Mouse (Mus musculus) thymus, postnatal 10 days (tissue): ENCODE measurements around the gene Golt1b.
A peak's percentile ranks its signal among the peaks of the same experiment; 100 is the strongest.

ENCODE experiments used
- DNase-seq, 2 experiments: peaks; one replicate each; pipeline ENCODE4 v3.0.0; 2021; ENCODE audit warnings: low spot score in 2 of 2

Gene Golt1b

DNA sequence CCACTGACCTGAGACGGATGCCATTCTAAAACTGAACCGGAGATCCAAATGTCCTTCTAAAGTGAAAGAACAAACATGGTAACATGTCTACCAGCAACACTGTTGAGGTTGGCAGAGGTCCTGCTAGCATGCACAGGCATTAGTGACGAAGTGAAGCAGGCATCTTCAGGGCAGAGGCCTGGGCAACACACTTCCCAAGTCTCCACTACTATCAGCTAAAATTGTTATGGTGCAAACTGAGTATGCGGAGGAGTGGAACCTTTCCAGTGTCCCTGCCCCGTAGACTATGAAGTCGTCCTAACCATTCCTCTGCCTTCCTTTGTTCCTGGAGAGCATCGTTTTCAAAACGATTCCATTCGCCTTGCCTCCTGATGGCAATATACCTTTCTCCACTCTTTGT lies 2.5 kb upstream of the Golt1b start:
- no peak for DNase-seq

DNA sequence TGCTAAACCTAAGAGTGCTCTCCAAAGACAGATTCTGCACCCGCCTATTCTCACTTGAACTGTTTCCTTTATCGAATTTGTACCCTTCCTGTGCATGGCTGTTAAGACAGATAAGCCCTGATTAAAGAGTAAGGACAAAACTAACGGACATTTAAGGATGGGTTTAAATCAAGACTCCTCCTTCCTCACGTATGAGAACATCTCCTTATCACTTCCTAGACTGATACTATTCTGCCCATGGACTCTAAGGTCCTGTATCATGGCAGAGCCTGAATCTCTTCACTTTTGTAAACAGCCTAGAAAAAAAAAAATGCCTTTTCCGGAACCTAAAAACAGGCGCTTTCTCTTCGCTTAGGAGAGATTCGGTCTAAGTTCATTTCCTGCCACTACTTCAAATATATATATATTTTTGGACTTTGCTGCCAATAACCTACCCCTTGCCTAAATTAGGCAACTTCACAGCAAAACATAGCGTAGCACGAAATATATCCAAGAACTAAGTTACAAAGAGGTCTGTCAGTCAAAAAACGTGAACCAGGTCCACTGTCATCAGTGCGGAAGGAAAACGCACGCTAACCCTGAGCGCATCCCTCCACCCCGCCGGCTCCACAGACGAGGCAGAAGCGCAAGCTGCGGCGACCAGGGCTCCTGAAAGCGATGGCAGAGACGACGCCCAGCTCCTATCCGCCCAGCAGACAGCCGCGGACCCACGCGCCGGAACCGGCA lies 573 bp upstream of the Golt1b start:
- DNase-seq = no peak

DNA sequence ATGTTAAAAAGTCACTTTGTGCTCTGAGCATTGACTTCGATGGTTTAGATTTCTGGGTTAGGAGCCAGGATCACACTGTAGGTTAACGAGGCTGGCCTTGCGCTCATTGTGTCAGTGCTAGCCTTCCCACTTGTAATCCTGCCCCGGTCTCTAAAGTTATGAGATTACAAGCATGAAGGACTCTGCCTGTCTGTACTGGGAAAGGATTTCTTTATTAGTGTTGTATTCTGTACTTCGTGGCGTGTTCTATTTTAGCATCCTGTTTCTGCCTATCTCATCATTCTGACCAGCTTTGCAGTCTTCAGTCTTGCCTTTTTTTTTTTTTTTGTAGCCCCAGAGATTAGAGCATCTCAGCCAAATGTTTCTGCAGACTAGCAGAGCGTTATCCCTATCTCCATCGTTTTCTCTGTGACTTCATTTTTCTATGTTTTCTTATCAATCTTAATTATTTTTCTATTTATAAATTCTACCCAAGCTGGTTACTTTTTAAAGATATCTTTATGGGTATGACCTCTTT lies 792 bp downstream of the Golt1b start:
- DNase-seq = no peak

DNA sequence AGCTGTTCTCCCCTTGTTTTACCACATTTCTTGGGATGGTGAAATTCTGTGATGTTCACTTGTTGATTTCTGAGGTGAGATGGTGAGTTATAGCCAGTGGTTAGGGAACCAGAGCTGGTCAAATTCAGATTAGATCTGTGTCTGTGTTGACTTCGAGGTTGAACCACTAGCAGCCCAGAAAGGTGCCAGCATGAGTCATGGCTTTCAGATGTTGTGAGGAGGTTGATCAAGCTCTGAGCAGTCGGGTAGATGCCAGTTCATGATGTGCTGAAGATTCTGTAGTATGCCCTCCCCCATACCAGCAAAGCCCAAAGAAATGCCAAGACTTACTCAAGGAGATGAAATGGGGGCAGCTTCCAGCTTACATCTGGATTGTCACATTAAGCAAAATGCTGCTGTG lies 2.1 kb downstream of the Golt1b start:
- no peak for DNase-seq

DNA sequence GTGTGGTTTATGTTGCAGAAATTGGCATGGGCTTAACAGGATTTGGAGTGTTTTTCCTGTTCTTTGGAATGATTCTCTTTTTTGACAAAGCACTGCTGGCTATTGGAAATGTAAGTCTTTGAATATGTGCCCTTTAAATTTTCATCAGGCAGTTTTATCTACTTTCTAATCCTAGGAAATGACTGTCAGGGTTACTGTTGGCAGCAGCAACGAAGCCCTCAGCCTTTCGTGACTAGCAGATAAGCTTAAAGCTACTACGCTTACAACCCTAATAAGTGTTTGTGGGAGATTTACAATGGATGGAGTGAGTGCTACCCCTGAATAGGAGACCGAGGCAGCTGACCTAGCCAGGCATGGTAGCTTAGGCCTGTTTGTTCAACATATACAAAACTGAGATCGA lies 5.3 kb downstream of the Golt1b start:
- no peak for DNase-seq

DNA sequence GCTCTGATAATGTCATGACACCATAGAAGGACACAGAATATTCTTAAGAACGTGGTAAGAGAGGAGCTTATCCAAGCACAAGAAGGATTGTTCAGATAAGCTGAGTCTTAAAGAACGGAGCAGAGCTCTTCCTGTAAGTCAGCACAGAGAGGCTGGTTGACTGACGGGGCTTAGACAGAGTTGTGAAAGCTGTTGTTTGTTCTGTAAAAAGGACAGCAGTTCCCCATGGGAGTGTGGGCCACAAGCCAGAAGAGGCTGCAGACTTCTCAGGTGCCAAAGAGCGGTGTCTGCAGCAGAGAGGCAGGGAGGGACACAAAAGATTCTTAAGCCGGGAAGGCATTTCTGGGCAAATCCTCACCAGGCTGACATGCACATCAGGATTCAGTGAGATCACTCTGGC lies 7.6 kb downstream of the Golt1b start:
- no peak for DNase-seq

DNA sequence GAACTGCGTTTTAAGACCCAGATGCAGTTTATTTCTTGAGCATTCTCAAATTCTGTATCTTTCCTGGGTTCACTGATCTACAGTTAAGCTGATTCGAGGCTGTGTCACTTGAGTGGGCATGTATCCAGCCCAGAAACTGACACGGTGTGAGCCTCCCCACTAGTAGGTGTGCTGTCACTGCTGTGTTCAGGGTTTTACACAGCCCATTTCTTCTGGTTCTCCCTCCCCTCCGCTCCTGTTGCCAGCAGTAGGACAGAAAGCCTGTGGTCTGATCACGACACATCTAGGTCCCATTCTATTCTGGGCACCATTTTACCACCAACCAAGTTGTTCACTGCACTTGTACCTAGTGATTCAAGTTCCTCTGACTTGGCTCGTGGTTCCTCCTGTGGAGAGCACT lies 8.7 kb downstream of the Golt1b start:
- DNase-seq = no peak

DNA sequence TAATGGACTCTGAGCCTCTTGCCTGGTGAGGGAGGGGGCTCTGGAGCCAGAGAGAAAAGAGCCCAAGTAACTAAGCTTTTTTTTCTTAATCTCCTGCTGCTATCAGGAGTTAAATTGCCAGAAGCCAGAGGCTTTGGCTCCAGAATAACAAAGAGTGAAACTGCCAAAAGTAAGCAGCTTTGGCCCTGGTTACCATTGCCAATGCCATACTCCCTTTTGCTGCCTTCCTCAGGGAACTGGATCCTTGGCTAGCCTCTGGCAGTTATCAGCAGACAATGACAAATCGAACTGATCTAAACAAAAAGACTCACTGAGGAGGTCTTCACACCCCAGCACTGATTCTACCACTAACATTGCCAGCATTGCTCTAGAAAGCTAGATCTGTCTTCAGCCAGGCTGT lies 24.1 kb downstream of the Golt1b start:
- DNase-seq = no peak

DNA sequence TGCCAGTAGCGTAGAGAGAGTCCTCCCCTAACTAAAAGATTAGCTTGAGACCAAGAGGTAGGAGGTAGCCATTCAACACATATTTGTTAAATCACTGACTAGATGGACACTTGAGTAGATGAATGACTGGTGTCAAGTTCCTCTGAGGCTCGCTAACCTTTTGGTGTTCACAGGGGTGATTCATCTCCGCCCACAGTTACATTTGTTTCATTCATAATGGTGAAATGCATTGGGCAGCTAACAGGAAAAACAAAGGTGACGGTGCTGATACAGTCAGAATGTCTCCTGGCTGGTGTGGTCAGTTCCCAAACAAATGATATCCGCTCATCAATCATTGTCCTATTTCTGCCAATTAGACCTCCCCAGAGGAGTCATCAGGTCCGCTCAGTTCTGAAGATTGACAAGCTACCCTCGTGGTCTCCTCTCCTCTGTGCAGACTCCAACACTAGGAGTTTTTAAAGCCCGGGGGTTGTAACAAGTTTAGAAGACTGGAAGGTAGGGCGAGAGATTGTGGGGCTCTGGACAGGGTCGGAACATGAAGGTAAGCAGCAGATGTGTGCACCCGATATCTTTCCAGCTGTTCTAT lies 26.0 kb downstream of the Golt1b start, which contains the start of gene Spx:
Gene Spx (plus strand): TSS at position 536 of the 586 bp plus-strand sequence.
- DNase-seq = no peak

DNA sequence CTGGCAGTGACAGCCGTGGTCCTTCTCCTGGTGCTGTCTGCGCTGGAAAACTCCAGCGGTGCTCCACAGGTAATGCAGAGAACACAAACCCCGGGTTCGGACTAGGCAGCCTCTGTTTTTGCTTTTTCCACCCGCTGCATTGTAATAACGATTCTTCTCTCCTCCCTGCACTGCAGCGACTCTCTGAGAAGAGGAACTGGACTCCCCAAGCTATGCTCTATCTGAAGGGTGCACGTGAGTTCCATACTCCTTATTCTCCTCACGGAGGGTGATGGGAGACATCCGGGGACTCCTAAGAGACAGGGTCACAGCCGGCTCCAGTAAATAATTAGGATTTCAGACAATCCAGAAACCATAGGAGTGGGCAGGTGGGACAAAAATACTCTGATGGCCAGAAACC lies 26.8 kb downstream of the Golt1b start:
- no peak for DNase-seq

DNA sequence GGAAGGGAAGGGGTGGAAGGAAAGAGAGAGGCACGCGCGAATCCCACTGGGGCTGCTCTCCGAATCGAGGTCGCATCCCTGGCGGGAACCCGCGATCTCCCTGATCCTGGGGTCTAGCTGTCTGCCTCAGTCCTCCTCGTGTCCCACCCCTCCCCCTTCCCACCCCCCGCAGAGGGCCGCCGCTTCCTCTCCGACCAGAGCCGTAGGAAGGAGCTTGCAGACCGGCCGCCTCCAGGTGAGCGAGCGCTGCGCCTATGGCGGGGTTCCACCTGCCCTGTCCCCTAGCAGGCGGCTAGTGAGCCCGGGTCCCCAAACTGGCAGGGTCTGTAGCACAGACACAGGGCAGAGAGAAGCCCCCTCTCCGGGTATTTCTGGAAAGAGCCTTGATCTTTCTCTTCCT lies 27.6 kb downstream of the Golt1b start:
- DNase-seq = no peak

DNA sequence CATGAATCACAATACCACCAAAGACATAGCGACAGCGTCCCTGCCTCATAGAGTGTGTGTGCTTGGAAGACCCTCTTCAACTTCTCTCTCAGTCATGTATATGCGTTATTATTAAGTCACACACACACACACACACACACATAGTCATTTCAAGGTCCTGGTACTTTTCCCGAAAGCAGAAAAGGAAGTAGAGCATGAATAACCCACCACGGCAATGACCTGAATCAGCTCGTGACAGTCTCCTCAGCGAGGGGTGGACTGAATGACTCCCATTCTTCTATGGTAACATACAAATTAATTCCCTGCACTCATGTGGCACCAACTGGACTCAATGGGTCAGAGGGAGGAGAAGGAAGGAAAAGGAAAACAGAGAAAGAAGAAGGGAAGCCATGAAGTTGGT lies 38.0 kb downstream of the Golt1b start:
- DNase-seq = no peak

DNA sequence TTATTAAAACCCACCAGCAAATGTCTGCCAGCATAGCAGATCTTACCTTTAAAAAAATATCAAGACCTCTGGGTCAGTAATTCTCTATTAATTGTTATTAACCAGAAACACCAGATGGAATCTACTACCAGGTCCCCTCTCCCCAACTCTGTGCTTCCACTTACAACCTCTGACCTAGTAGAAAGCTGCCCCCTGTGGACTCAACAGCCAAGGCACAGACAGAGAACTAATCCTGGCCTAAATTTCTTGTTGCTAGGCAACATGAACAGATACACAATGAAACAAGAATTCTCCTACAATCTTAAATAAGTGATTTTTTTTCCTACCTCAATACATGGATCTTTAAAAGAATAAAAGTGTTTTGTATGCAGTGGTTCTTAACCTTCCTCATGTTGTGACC lies 42.1 kb downstream of the Golt1b start:
- DNase-seq = no peak

DNA sequence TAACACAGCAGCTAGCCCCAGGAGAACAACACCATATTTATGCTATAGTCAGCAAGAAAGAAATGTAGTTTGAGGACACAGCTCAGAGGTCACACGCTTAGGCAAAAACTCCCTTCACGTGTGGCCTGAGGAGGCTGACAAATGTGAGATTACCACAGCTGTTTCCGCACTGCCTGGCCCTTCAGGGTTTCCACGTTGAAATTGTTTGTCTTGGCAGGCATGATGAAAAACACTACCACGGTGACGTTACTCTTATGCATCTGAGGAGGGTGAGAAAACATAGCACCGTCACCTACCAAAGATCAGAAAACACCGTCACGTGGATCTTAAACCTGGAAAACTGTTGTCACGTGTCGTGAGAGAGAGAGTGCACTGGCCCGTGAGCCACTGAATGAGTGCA lies 64.4 kb downstream of the Golt1b start:
- DNase-seq = no peak

DNA sequence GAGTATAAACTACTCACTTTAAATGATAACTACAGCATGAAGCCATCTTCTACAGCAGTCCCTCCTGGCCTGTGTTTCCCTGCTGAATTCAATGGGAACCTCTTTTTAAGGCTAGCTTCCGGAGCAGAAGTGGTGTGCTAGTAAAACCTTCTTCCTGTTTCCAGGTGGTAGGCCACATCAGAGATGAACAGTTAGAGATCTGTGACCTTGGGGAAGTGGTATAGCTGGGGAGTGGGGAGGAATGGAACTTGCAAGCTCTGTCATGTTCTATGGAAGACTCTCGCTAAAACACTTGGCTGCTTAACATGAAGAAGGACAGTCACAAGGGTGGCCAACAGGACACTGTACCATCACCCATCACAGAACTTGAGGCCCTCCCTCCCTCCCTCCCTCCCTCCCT lies 66.3 kb downstream of the Golt1b start:
- peak; percentile 34 to 42 for DNase-seq
